22 mouse cellular contexts compared by ENCODE assay signal in genomic region chr13:77215460-77215859, GRCm38 (mm10).
DNase-seq lines count a peak whose midpoint lies in the region; ATAC-seq and TF ChIP-seq lines count a peak whose summit lies in the region.
"Had no signal": no experiment of that assay in that cellular context is flagged by ENCODE, and none has a peak within 500 bp of the region (broad histone marks: within the 10 kb centered on the region; RNA-seq: fewer than 3 reads in every experiment).

No protein-coding gene starts in this region.

- H3K9me3 ChIP-seq in kidney, postnatal 0 days (replicated peaks; ENCODE audit: low read length), result no peaks in the 10 kb centered on the region
- no peaks in the 10 kb centered on the region for H3K9me3 ChIP-seq in kidney, embryonic 14.5 days (ENCODE audit: control insufficient read depth, low read length)
- no peaks in the 10 kb centered on the region for H3K9me3 ChIP-seq in midbrain, embryonic 11.5 days (ENCODE audit: control insufficient read depth, low read length)
- no peaks in the 10 kb centered on the region for H3K9me3 ChIP-seq in midbrain, embryonic 13.5 days
- H3K9me3 ChIP-seq: embryonic facial prominence, embryonic 12.5 days; limb, embryonic 12.5 days; midbrain, embryonic 15.5 days; stomach, embryonic 15.5 days had no signal

- DNase-seq in cerebellum, postnatal 10 days, result peak; percentile 4 to 5
- no peak for DNase-seq in cerebellum, adult 9-11 months
- DNase-seq in kidney, postnatal 0 days (ENCODE audit: low spot score), result peak; percentile 15
- peak; percentile 14 for DNase-seq in midbrain, embryonic 11.5 days (ENCODE audit: low spot score, missing footprints)
- peak; percentile 13 for DNase-seq in splenic B cell, adult 2 months (ENCODE audit: low read depth, low spot score)
- DNase-seq: adrenal gland, postnatal 14 days; cerebellum, adult 18-20 months; gastrocnemius, postnatal 25 days; kidney, adult 8-10 months; kidney, postnatal 4 days; right cerebral cortex, adult 18-20 months; spleen, adult 18-20 months had no signal

- no peak for ATAC-seq in kidney, postnatal 0 days (replicated peaks; ENCODE audit: low FRiP score, low read depth)
- ATAC-seq in kidney, embryonic 14.5 days (ENCODE audit: low FRiP score, low TSS enrichment), result no peak
- ATAC-seq in midbrain, embryonic 11.5 days (ENCODE audit: low FRiP score), result no peak
- no peak for ATAC-seq in midbrain, embryonic 13.5 days
- no peak for ATAC-seq in erythroblast, adult 5-6 weeks (replicated peaks; ENCODE audit: low FRiP score, poor library complexity, severe bottlenecking)
- ATAC-seq: hindbrain, embryonic 16.5 days; midbrain, embryonic 15.5 days had no signal

- no peak overlapping the region for H3K27ac ChIP-seq in kidney, postnatal 0 days
- no peak overlapping the region for H3K27ac ChIP-seq in kidney, embryonic 14.5 days (ENCODE audit: low read depth, low read length)
- no peak overlapping the region for H3K27ac ChIP-seq in midbrain, embryonic 11.5 days (ENCODE audit: low read depth, low read length)
- no peak overlapping the region for H3K27ac ChIP-seq in midbrain, embryonic 13.5 days
- H3K27ac ChIP-seq: embryonic facial prominence, embryonic 12.5 days; limb, embryonic 12.5 days; macrophage; midbrain, embryonic 15.5 days; stomach, embryonic 15.5 days had no signal

- no peak overlapping the region for H3K4me3 ChIP-seq in kidney, postnatal 0 days (replicated peaks; ENCODE audit: low read depth, low read length)
- no peak overlapping the region for H3K4me3 ChIP-seq in kidney, embryonic 14.5 days (ENCODE audit: low read length)
- H3K4me3 ChIP-seq in midbrain, embryonic 11.5 days (ENCODE audit: low read depth, low read length), result no peak overlapping the region
- no peak overlapping the region for H3K4me3 ChIP-seq in midbrain, embryonic 13.5 days (replicated peaks)
- H3K4me3 ChIP-seq: embryonic facial prominence, embryonic 12.5 days; limb, embryonic 12.5 days; midbrain, embryonic 15.5 days; stomach, embryonic 15.5 days had no signal

- no peaks in the 10 kb centered on the region for H3K4me1 ChIP-seq in kidney, postnatal 0 days (replicated peaks; ENCODE audit: insufficient read depth, low read length)
- no peaks in the 10 kb centered on the region for H3K4me1 ChIP-seq in kidney, embryonic 14.5 days (ENCODE audit: control insufficient read depth, insufficient read depth, low read length)
- H3K4me1 ChIP-seq in midbrain, embryonic 11.5 days (ENCODE audit: control insufficient read depth, insufficient read depth, low read length), result no peaks in the 10 kb centered on the region
- no peaks in the 10 kb centered on the region for H3K4me1 ChIP-seq in midbrain, embryonic 13.5 days (replicated peaks)
- H3K4me1 ChIP-seq: embryonic facial prominence, embryonic 12.5 days; limb, embryonic 12.5 days; midbrain, embryonic 15.5 days; stomach, embryonic 15.5 days had no signal

- no peaks in the 10 kb centered on the region for H3K36me3 ChIP-seq in kidney, postnatal 0 days (ENCODE audit: insufficient read depth, low read length)
- no peaks in the 10 kb centered on the region for H3K36me3 ChIP-seq in kidney, embryonic 14.5 days (ENCODE audit: control insufficient read depth, insufficient read depth, low read length)
- H3K36me3 ChIP-seq in midbrain, embryonic 11.5 days (ENCODE audit: control insufficient read depth, insufficient read depth, low read length), result no peaks in the 10 kb centered on the region
- H3K36me3 ChIP-seq in midbrain, embryonic 13.5 days, result no peaks in the 10 kb centered on the region
- no peaks in the 10 kb centered on the region for H3K36me3 ChIP-seq in splenic B cell, adult 2 months (ENCODE audit: control insufficient read depth, insufficient read depth, low read length, poor library complexity, severe bottlenecking)
- H3K36me3 ChIP-seq: embryonic facial prominence, embryonic 12.5 days; limb, embryonic 12.5 days; midbrain, embryonic 15.5 days; stomach, embryonic 15.5 days had no signal

- peak; percentile 59 for TF ChIP-seq CTCF in kidney, postnatal 0 days (IDR thresholded peaks at IDR 0.05; ENCODE audit: low read depth)

- 73% methylated on average over 2 of the region's 2 CpGs for WGBS in kidney, postnatal 0 days
- 78% methylated on average over 2 of the region's 2 CpGs for WGBS in kidney, embryonic 14.5 days
- WGBS in midbrain, embryonic 11.5 days, result 77% methylated on average over 2 of the region's 2 CpGs
- 85% methylated on average over 2 of the region's 2 CpGs for WGBS in midbrain, embryonic 13.5 days

- no peaks in the 10 kb centered on the region for H3K27me3 ChIP-seq in kidney, postnatal 0 days (ENCODE audit: insufficient read depth, low read length)
- H3K27me3 ChIP-seq in kidney, embryonic 14.5 days (ENCODE audit: control insufficient read depth, insufficient read depth, low read length), result no peaks in the 10 kb centered on the region
- no peaks in the 10 kb centered on the region for H3K27me3 ChIP-seq in midbrain, embryonic 11.5 days (ENCODE audit: control insufficient read depth, insufficient read depth, low read length)
- H3K27me3 ChIP-seq in midbrain, embryonic 13.5 days, result no peaks in the 10 kb centered on the region
- no peaks in the 10 kb centered on the region for H3K27me3 ChIP-seq in splenic B cell, adult 2 months (ENCODE audit: control insufficient read depth, insufficient read depth, low read length, poor library complexity, severe bottlenecking)
- H3K27me3 ChIP-seq: embryonic facial prominence, embryonic 12.5 days; limb, embryonic 12.5 days; midbrain, embryonic 15.5 days; stomach, embryonic 15.5 days had no signal

- no peak overlapping the region for H3K9ac ChIP-seq in kidney, postnatal 0 days (ENCODE audit: low read depth, low read length)
- H3K9ac ChIP-seq in kidney, embryonic 14.5 days (ENCODE audit: low read depth, low read length), result no peak overlapping the region
- no peak overlapping the region for H3K9ac ChIP-seq in midbrain, embryonic 11.5 days (ENCODE audit: low read length)
- no peak overlapping the region for H3K9ac ChIP-seq in midbrain, embryonic 13.5 days (replicated peaks)
- H3K9ac ChIP-seq: embryonic facial prominence, embryonic 12.5 days; limb, embryonic 12.5 days; midbrain, embryonic 15.5 days; stomach, embryonic 15.5 days had no signal

- H3K4me2 ChIP-seq in kidney, postnatal 0 days (ENCODE audit: low read length), result no peak overlapping the region
- no peak overlapping the region for H3K4me2 ChIP-seq in kidney, embryonic 14.5 days (replicated peaks; ENCODE audit: low read depth, low read length)
- H3K4me2 ChIP-seq in midbrain, embryonic 11.5 days, result no peak overlapping the region
- H3K4me2 ChIP-seq in midbrain, embryonic 13.5 days (replicated peaks), result no peak overlapping the region
- H3K4me2 ChIP-seq: embryonic facial prominence, embryonic 12.5 days; heart, embryonic 11.5 days; limb, embryonic 12.5 days; midbrain, embryonic 15.5 days; stomach, embryonic 15.5 days had no signal
